ENCODE assay signal across 14 mouse cellular contexts in genomic region chr11:24242888-24243287, GRCm38 (mm10).
DNase-seq lines count a peak whose midpoint lies in the region; ATAC-seq and TF ChIP-seq lines count a peak whose summit lies in the region.
"Had no signal": no experiment of that assay in that cellular context is flagged by ENCODE, and none has a peak within 500 bp of the region (broad histone marks: within the 10 kb centered on the region; RNA-seq: fewer than 3 reads in every experiment).

No protein-coding gene starts in this region.

- no peak overlapping the region for H3K4me3 ChIP-seq in liver, embryonic 12.5 days
- H3K4me3 ChIP-seq in CH12.LX (replicated peaks in 1 of 3; ENCODE audit: low read depth in 2 of 3, low read length in 2 of 3, poor library complexity in 1 of 3) = no peak overlapping the region
- H3K4me3 ChIP-seq in limb, embryonic 10.5 days = no peak overlapping the region
- no peak overlapping the region for H3K4me3 ChIP-seq in forebrain, embryonic 15.5 days
- H3K4me3 ChIP-seq: heart, embryonic 12.5 days; lung, embryonic 15.5 days had no signal

- no peak overlapping the region for H3K4me2 ChIP-seq in liver, embryonic 12.5 days
- H3K4me2 ChIP-seq in CH12.LX (ENCODE audit: insufficient read depth, low read depth, poor library complexity, severe bottlenecking) = peak overlapping the region; percentile 31
- H3K4me2 ChIP-seq in forebrain, embryonic 15.5 days (replicated peaks) = no peak overlapping the region
- H3K4me2 ChIP-seq: heart, embryonic 12.5 days; lung, embryonic 15.5 days had no signal

- peak; percentile 21 for TF ChIP-seq RAD21 in CH12.LX (IDR thresholded peaks at IDR 0.05; ENCODE audit: low read depth, low read length)

- H3K27me3 ChIP-seq in liver, embryonic 12.5 days (replicated peaks) = peaks cover 11% of the 10 kb centered on the region; the same call in 1 of the 2 replicates
- H3K27me3 ChIP-seq in CH12.LX (replicated peaks) = no peaks in the 10 kb centered on the region
- H3K27me3 ChIP-seq in limb, embryonic 10.5 days (ENCODE audit: low read depth, poor library complexity, severe bottlenecking) = no peaks in the 10 kb centered on the region
- no peaks in the 10 kb centered on the region for H3K27me3 ChIP-seq in forebrain, embryonic 15.5 days
- H3K27me3 ChIP-seq: heart, embryonic 12.5 days; lung, embryonic 15.5 days had no signal

- TF ChIP-seq EP300 in CH12.LX (IDR thresholded peaks at IDR 0.05; ENCODE audit: low read length) = peak; percentile 96

- no peaks in the 10 kb centered on the region for H3K79me2 ChIP-seq in CH12.LX (replicated peaks; ENCODE audit: control insufficient read depth, extremely low read depth, insufficient read depth, poor library complexity, severe bottlenecking)

- no peak for TF ChIP-seq POLR2A in CH12.LX (IDR thresholded peaks at IDR 0.05; ENCODE audit: low read depth, low read length)

- no peak for ATAC-seq in liver, embryonic 12.5 days
- ATAC-seq in forebrain, embryonic 15.5 days (replicated peaks) = no peak

- in situ Hi-C loops in CH12.LX (cut with MboI; ENCODE audit: low pct_ligation_motif_present, low pct_unique_long_range_greater_than_20kb, low sequenced_read_pairs) = loop anchor here (5.0 to 10.0 kb wide), 2 partner anchors 41 to 158 kb away; no protein-coding TSS in a partner anchor

- no peaks in the 10 kb centered on the region for H3K9me3 ChIP-seq in liver, embryonic 12.5 days (replicated peaks)
- peaks cover 7% of the 10 kb centered on the region for H3K9me3 ChIP-seq in CH12.LX (replicated peaks; ENCODE audit: low read length)
- no peaks in the 10 kb centered on the region for H3K9me3 ChIP-seq in limb, embryonic 10.5 days (replicated peaks)
- H3K9me3 ChIP-seq in forebrain, embryonic 15.5 days = no peaks in the 10 kb centered on the region
- H3K9me3 ChIP-seq: heart, embryonic 12.5 days; lung, embryonic 15.5 days had no signal

- WGBS in liver, embryonic 12.5 days (ENCODE audit: insufficient replicate concordance) = 8% methylated on average over 2 of the region's 2 CpGs
- WGBS in limb, embryonic 10.5 days = 3% methylated on average over 2 of the region's 2 CpGs
- WGBS in forebrain, embryonic 15.5 days = 15% methylated on average over 2 of the region's 2 CpGs

- DNase-seq in liver (peak; percentile 20), CH12.LX (ENCODE audit: extremely low read depth) (peak; percentile 78)
- no peak for DNase-seq in limb, embryonic 10.5 days (ENCODE audit: low spot score)
- DNase-seq in spleen, postnatal 36 days (ENCODE audit: low spot score in 2 of 2) = peak; percentile 85 to 87
- DNase-seq in thymus, postnatal 36 days = no peak
- DNase-seq: adrenal gland, adult 8-10 months; cerebellum, adult 8-10 months; embryo, embryonic 11 days; gastrocnemius, postnatal 25 days; heart, postnatal 4 days had no signal

- H3K36me3 ChIP-seq in liver, embryonic 12.5 days = no peaks in the 10 kb centered on the region
- no peaks in the 10 kb centered on the region for H3K36me3 ChIP-seq in CH12.LX (replicated peaks in 1 of 2; ENCODE audit: control insufficient read depth in 1 of 2, insufficient read depth in 1 of 2, low read length in 1 of 2)
- H3K36me3 ChIP-seq in limb, embryonic 10.5 days = no peaks in the 10 kb centered on the region
- no peaks in the 10 kb centered on the region for H3K36me3 ChIP-seq in forebrain, embryonic 15.5 days
- H3K36me3 ChIP-seq: heart, embryonic 12.5 days; lung, embryonic 15.5 days had no signal

- no peak overlapping the region for H3K27ac ChIP-seq in liver, embryonic 12.5 days
- no peak overlapping the region for H3K27ac ChIP-seq in CH12.LX (ENCODE audit: insufficient read depth, low read depth)
- peak overlapping the region; percentile 46 for H3K27ac ChIP-seq in limb, embryonic 10.5 days
- H3K27ac ChIP-seq in forebrain, embryonic 15.5 days (replicated peaks) = no peak overlapping the region
- H3K27ac ChIP-seq: lung, embryonic 15.5 days had no signal

- H3K9ac ChIP-seq in liver, embryonic 12.5 days = no peak overlapping the region
- no peak overlapping the region for H3K9ac ChIP-seq in CH12.LX (ENCODE audit: insufficient read depth, low read depth)
- H3K9ac ChIP-seq in forebrain, embryonic 15.5 days (replicated peaks) = no peak overlapping the region
- H3K9ac ChIP-seq: heart, embryonic 12.5 days; lung, embryonic 15.5 days had no signal

- TF ChIP-seq CTCF in CH12.LX (conservative IDR thresholded peaks at IDR 0.05 in 1 of 2, IDR thresholded peaks at IDR 0.05 in 1 of 2; ENCODE audit: low read depth in 2 of 2, low read length in 2 of 2) = no peak

- H3K4me1 ChIP-seq in liver, embryonic 12.5 days = 0 out of 2 replicates have a peak, but pooled peaks cover 5% of the 10 kb centered on the region
- H3K4me1 ChIP-seq in CH12.LX (ENCODE audit: control insufficient read depth in 1 of 2, insufficient read depth in 2 of 2) = peaks cover 40 to 85% of the 10 kb centered on the region in 2 experiments
- peaks cover 38% of the 10 kb centered on the region for H3K4me1 ChIP-seq in limb, embryonic 10.5 days
- 0 out of 2 replicates have a peak, but pooled peaks cover 6% of the 10 kb centered on the region for H3K4me1 ChIP-seq in forebrain, embryonic 15.5 days
- H3K4me1 ChIP-seq: lung, embryonic 15.5 days had no signal

- dilution Hi-C loops in CH12.LX (cut with MboI; ENCODE audit: extremely low pct_ligation_motif_present, extremely low pct_unique_long_range_greater_than_20kb, low sequenced_read_pairs) = no loop called here

TF ChIP-seq in CH12.LX, 34 proteins besides CTCF, POLR2A, EP300 and RAD21:
- TF ChIP-seq CHD1 (IDR thresholded peaks at IDR 0.05; ENCODE audit: low read depth, low read length) (no peak), ETS1 (conservative IDR thresholded peaks at IDR 0.05; ENCODE audit: low read depth, low read length) (peak; percentile 92), MAZ (IDR thresholded peaks at IDR 0.05; ENCODE audit: low read depth, low read length) (peak; percentile 95), TCF12 (IDR thresholded peaks at IDR 0.05; ENCODE audit: low read depth, low read length) (peak; percentile 99), PAX5 (IDR thresholded peaks at IDR 0.05; ENCODE audit: low read length) (no peak), TBP (conservative IDR thresholded peaks at IDR 0.05; ENCODE audit: low read depth, low read length) (no peak), ZMIZ1 (IDR thresholded peaks at IDR 0.05; ENCODE audit: low read depth, low read length) (no peak), MXI1 (IDR thresholded peaks at IDR 0.05; ENCODE audit: low read depth, low read length) (no peak), HCFC1 (IDR thresholded peaks at IDR 0.05; ENCODE audit: low read depth, low read length) (no peak), JUN (IDR thresholded peaks at IDR 0.05; ENCODE audit: insufficient read depth, low read depth, low read length) (peak; percentile 46), BHLHE40 (IDR thresholded peaks at IDR 0.05; ENCODE audit: low read depth, low read length) (peak; percentile 98), MEF2A (IDR thresholded peaks at IDR 0.05; ENCODE audit: borderline replicate concordance, low read depth, low read length) (peak; percentile 94), SIN3A (IDR thresholded peaks at IDR 0.05; ENCODE audit: low read length) (0 out of 2 replicates have a peak, but pooled peaks have one; percentile 34), ZNF384 (IDR thresholded peaks at IDR 0.05; ENCODE audit: low read depth, low read length) (no peak), JUND (conservative IDR thresholded peaks at IDR 0.05; ENCODE audit: low read depth, low read length) (no peak), NRF1 (IDR thresholded peaks at IDR 0.05; ENCODE audit: low read depth, low read length) (no peak), MYC (IDR thresholded peaks at IDR 0.05; ENCODE audit: low read depth, low read length) (peak; percentile 62; the same call in 1 of the 2 replicates), ZKSCAN1 (IDR thresholded peaks at IDR 0.05; ENCODE audit: borderline replicate concordance, low read depth, low read length) (no peak), RCOR1 (conservative IDR thresholded peaks at IDR 0.05; ENCODE audit: low read depth, low read length) (0 out of 2 replicates have a peak, but pooled peaks have one; percentile 20), MAFK (IDR thresholded peaks at IDR 0.05; ENCODE audit: insufficient replicate concordance, low read length) (peak; percentile 56; the same call in 1 of the 2 replicates), GABPA (IDR thresholded peaks at IDR 0.05; ENCODE audit: insufficient replicate concordance, low read depth, low read length) (no peak), POLR2AphosphoS2 (IDR thresholded peaks at IDR 0.05; ENCODE audit: low read depth, low read length) (no peak), USF1 (IDR thresholded peaks at IDR 0.05; ENCODE audit: low read depth, low read length) (no peak), KAT2A (IDR thresholded peaks at IDR 0.05; ENCODE audit: insufficient replicate concordance, low read length) (no peak), MAX (IDR thresholded peaks at IDR 0.05; ENCODE audit: low read length) (0 out of 2 replicates have a peak, but pooled peaks have one; percentile 18), E2F4 (IDR thresholded peaks at IDR 0.05; ENCODE audit: insufficient replicate concordance, low read depth, low read length) (no peak), ZC3H11A (IDR thresholded peaks at IDR 0.05; ENCODE audit: low read depth, low read length) (no peak), SMC3 (IDR thresholded peaks at IDR 0.05; ENCODE audit: low read depth, low read length) (peak; percentile 28; the same call in 1 of the 2 replicates), ELF1 (IDR thresholded peaks at IDR 0.05; ENCODE audit: low read depth, low read length) (peak; percentile 82), UBTF (IDR thresholded peaks at IDR 0.05; ENCODE audit: low read depth, low read length) (no peak), NELFE (IDR thresholded peaks at IDR 0.05; ENCODE audit: low read depth, low read length) (no peak), USF2 (conservative IDR thresholded peaks at IDR 0.05; ENCODE audit: low read depth, low read length) (no peak), IRF4 (IDR thresholded peaks at IDR 0.05; ENCODE audit: low read depth, low read length) (peak; percentile 86; the same call in 1 of the 2 replicates), CHD2 (IDR thresholded peaks at IDR 0.05; ENCODE audit: low read length) (0 out of 2 replicates have a peak, but pooled peaks have one; percentile 50)

Comparison
In these comparisons a context has a peak if more than half of its experiments do, and no peak if none do; other contexts are left out.
1. DNase-seq: peak in liver (single experiment), CH12.LX (single experiment) and spleen, postnatal 36 days (2 of 2); none in limb, embryonic 10.5 days (single experiment) and thymus, postnatal 36 days (0 of 2).